12 mouse cellular contexts compared by ENCODE assay signal in the genomic region with DNA sequence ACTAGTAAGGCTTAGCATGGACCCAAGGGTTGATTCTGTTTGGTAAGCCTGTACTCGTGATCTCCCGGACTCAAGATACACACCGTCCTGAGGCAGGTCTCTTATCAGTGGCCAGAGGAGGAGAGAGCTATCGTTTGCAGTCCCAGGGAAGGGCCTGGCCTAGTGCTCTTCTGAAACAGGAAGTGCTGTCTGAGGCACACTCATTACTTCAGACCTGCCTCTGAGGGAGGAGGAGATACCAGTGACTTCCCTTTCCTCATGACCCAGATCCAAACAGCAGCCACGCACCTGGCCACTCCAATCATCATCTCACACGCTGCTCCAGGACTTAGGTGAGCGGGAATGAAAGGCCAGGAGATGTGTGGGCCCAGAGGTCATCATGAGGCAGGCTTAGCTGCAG.
DNase-seq lines count a peak whose midpoint lies in the region; ATAC-seq lines count a peak whose summit lies in the region.
"Had no signal": no experiment of that assay in that cellular context is flagged by ENCODE, and none has a peak within 500 bp of the region (broad histone marks: within the 10 kb centered on the region; RNA-seq: fewer than 3 reads in every experiment).

No protein-coding gene starts in this region.

- no peaks in the 10 kb centered on the region for H3K27me3 ChIP-seq in forebrain, embryonic 14.5 days (replicated peaks; ENCODE audit: control insufficient read depth, insufficient read depth, low read length)
- H3K27me3 ChIP-seq: limb, embryonic 12.5 days had no signal

- no peak overlapping the region for H3K4me2 ChIP-seq in forebrain, embryonic 14.5 days (ENCODE audit: low read length)
- H3K4me2 ChIP-seq: limb, embryonic 12.5 days had no signal

- H3K27ac ChIP-seq in forebrain, embryonic 14.5 days (ENCODE audit: low read depth, low read length): no peak overlapping the region
- H3K27ac ChIP-seq: limb, embryonic 12.5 days had no signal

- WGBS in forebrain, embryonic 14.5 days: 84% methylated on average over 7 of the region's 7 CpGs

- no peak overlapping the region for H3K4me3 ChIP-seq in forebrain, embryonic 14.5 days (ENCODE audit: low read depth, low read length)
- H3K4me3 ChIP-seq: limb, embryonic 12.5 days had no signal

- intact Hi-C loops in left cerebral cortex, postnatal 14 days (cut with DNase I): no loop called here

- H3K4me1 ChIP-seq in forebrain, embryonic 14.5 days (ENCODE audit: control insufficient read depth, insufficient read depth, low read length): no peaks in the 10 kb centered on the region
- H3K4me1 ChIP-seq: limb, embryonic 12.5 days had no signal

- H3K9ac ChIP-seq in forebrain, embryonic 14.5 days (ENCODE audit: low read length): no peak overlapping the region
- H3K9ac ChIP-seq: limb, embryonic 12.5 days had no signal

- ATAC-seq in inflammation-experienced regulatory T-cells, adult 6 months: peak; percentile 73
- peak; percentile 85 for ATAC-seq in megakaryocyte-erythroid progenitor cell, adult 5-6 weeks (replicated peaks; ENCODE audit: low FRiP score, low TSS enrichment, poor library complexity, severe bottlenecking)
- ATAC-seq in forebrain, embryonic 14.5 days: no peak

- no peaks in the 10 kb centered on the region for H3K36me3 ChIP-seq in forebrain, embryonic 14.5 days (ENCODE audit: control insufficient read depth, insufficient read depth, low read length)
- H3K36me3 ChIP-seq: limb, embryonic 12.5 days had no signal

- DNase-seq in lung, adult 18-20 months: peak; percentile 10 to 15
- DNase-seq in lung, postnatal 14 days: no peak
- DNase-seq in thymus, postnatal 36 days: peak; percentile 13 to 16
- DNase-seq in adrenal gland, adult 18-20 months (ENCODE audit: low spot score in 2 of 2): no peak
- no peak for DNase-seq in left cerebral cortex, postnatal 14 days (ENCODE audit: low spot score in 2 of 2)
- DNase-seq in forebrain, embryonic 14.5 days (ENCODE audit: low spot score): no peak
- DNase-seq: adrenal gland, adult 2 months; kidney, adult 18-20 months; right cerebral cortex, adult 18-20 months had no signal

- no peaks in the 10 kb centered on the region for H3K9me3 ChIP-seq in forebrain, embryonic 14.5 days (replicated peaks; ENCODE audit: control insufficient read depth, low read length)
- H3K9me3 ChIP-seq: limb, embryonic 12.5 days had no signal

Comparison
In these comparisons a context has a peak if more than half of its experiments do, and no peak if none do; other contexts are left out.
1. DNase-seq: peak in lung, adult 18-20 months (2 of 2) and thymus, postnatal 36 days (2 of 2); none in lung, postnatal 14 days (single experiment), adrenal gland, adult 18-20 months (0 of 2), left cerebral cortex, postnatal 14 days (0 of 2) and forebrain, embryonic 14.5 days (single experiment).